Mouse (Mus musculus) left cerebral cortex, adult 11 months (tissue): ENCODE data around the gene Pigk.

Experiments used
- DNase-seq: peaks from one replicate; pipeline ENCODE4 v3.0.0; 2022; ENCODE audit warnings: low spot score

Gene Pigk

DNA sequence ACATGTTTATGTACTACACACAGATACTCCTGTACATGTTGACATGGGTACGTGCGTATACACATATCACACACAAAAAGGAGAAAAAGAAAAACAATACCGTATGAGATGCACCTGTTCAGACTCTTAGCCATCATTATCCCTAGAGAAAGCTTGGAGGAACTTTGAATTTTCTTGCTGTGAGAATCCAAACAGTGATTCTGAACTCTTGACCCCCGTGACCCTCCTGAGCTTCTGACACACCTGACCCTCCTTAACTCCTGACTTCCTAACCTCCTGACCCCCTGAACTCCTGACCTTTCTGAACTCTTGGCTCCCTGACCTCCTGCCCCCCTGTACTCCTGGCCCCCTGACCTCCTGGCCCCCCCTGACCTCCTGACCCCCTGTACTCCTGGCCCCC is 19.1 kb downstream of the Pigk start:
- no peak for DNase-seq

DNA sequence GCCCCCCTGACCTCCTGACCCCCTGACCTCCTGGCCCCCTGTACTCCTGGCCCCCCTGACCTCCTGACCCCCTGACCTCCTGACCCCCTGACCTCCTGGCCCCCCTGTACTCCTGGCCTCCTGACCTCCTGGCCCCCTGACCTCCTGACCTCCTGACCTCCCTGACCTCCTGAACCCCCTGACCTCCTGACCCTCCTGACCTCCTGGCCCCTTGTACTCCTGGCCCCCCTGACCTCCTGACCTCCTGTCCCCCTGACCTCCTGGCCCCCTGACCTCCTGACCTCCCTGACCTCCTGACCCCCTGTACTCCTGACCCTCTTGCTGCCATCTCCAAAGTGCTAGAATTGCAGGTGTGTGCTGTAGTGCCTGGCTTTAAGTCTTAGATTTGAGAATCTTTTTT is 19.6 kb downstream of the Pigk start:
- DNase-seq: no peak

DNA sequence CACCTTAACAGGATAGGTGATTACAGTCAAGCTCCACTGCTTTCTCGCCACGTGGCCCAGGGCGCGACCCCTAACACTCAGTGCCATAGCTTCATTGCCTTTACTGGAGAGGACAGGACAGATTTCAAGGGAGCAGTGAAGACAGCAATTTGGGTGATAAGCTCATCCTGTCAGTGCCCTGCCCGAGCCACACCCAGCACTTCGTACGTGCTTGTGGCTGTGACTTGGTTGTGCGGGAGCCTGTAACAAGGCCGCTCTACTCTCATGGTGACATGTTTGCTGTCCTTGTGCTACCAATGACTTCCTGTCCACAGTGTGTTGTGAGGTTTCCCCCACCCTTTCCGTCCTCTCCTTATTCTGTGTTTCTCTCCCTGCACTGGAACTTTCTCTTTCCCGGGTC is 20.2 kb downstream of the Pigk start:
- no peak for DNase-seq

DNA sequence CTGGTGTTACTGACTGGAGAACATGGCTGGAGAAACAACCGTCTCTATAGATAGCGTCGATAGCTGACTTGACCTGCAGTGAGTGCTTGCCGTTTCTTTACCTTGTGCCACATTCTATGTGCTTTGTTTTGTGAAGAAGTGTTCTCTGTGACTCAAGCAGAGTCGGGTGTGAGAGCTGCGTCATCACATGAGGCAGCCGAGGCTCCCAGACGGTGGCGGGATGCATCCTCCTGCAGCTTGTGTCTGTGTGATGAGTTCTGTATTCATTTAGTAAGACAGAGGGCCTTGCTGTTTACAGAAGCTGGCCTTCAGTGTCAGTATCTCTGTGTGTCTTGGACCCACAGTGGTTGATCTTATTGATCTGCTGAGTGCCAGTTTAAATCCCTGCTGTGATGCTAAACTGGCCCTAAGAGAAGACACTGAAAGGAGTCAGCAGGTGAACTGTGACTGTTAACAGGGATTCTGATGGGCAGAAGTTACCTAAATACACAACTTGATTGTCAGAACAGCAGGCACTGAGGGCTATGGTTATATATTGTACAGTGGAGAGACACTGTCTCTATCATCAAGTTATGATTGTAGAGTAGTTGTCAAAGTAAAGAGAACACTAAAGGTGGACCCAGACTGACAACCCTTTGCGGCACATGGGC is 21.8 kb downstream of the Pigk start:
- DNase-seq: no peak

DNA sequence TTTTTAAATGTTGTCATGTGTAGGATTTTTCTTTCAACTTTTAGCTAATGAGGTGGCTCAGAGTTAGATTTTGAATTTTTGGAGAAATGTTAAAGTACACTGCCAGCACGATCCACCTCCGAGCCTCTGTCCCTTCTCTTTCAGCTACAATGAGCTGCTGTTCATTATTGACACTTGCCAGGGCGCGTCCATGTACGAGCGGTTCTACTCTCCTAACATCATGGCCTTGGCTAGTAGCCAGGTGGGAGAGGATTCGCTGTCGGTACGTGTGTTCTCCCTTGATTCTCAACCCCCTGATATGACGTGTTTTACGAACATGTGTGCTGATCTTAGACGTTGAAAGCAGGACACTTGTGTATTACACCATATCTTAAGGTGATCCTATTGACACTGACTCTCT is 30.4 kb downstream of the Pigk start:
- no peak for DNase-seq

DNA sequence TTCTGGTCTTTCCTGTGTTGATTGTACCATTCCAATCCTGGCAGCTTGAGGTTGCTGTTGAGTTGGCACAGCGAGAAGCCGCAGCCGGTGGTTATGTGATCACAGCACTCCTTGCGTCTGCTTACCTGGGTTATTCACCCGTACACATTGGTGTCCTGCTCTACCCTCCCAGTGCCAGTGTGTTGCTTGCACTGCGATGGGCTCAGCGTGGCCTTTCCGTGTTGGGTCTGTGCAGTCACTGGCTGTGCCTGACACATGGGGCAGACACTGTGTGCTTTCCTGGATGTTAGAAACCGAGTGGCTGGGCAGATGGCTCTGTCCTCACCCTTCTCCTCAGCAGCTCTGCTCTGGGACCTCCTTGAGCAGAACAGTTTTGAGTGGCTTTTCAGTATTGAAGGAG is 31.7 kb downstream of the Pigk start:
- DNase-seq: no peak

DNA sequence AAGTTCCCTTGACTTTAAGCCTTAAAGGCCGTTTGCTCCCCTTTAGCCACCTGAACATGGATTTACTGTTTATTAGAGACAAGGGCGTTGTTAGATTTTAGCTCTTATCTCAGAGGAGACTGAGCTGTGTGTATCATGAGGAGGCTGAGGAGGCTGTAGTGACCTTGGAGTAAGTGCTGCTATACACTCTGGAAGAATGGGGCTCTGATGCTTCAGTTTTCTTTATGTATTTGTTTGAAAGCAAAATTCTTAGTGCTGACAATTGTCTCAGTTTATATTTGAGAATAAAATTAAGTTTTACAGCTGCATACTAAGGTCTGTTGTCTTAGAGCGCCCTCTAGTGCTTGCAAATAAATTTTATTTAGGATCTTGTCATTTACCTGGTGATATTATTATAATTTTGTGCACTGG is 35.6 kb downstream of the Pigk start:
- peak; percentile 23 for DNase-seq

DNA sequence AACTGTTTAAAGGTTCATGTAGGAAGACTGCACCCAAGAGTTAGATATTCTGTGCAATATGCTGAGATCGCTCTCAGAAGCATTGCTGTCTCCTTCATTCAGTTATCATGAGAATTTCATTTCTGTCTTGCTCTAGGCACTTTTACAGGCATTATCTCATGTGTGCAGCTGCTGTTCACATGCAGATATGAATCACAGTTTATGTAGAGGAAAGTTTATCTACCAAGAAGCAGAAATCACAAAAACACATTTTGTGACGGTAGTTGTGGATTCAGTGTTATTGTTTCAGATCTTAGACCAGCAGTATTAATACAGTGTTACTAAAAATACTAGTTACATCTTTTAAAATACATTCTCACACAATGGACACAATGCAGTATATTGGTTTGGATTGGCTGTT is 36.0 kb downstream of the Pigk start:
- no peak for DNase-seq

DNA sequence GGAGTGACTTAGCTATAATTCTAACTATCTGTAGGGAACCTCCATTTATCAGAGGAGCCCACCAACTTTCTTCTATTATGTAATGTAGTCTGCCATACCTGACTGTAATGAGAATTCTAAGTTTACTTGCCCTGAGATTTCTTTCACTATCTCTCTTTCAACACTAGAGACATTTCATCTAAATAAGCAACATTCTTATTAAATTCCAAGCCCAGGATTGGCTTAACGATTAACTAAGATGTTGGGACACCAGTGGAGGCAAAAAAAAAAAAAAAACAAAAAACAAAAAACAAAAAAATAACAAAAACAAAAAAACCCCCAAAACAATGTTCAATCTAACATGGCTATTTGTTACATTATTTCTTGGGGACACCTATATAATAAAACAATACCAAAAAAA is 39.0 kb downstream of the Pigk start:
- DNase-seq: no peak

DNA sequence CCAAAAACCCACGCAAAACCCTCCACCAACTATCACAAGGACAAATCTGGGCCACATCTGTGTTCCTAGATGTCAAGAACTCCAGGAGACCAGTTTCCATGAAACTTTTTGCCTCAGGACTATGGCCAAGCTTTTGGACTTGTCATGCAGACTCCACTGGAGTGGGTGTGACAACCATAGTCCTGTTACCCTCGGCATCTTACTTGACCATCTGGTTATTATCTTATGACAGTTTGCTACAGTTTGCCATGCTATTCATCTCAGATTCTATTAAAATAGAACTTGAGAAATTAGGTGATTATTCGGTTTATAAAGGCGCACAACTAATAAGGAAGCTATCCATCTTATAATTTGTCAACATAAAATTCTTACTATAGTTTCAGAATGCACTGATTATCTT is 39.4 kb downstream of the Pigk start:
- DNase-seq: no peak

DNA sequence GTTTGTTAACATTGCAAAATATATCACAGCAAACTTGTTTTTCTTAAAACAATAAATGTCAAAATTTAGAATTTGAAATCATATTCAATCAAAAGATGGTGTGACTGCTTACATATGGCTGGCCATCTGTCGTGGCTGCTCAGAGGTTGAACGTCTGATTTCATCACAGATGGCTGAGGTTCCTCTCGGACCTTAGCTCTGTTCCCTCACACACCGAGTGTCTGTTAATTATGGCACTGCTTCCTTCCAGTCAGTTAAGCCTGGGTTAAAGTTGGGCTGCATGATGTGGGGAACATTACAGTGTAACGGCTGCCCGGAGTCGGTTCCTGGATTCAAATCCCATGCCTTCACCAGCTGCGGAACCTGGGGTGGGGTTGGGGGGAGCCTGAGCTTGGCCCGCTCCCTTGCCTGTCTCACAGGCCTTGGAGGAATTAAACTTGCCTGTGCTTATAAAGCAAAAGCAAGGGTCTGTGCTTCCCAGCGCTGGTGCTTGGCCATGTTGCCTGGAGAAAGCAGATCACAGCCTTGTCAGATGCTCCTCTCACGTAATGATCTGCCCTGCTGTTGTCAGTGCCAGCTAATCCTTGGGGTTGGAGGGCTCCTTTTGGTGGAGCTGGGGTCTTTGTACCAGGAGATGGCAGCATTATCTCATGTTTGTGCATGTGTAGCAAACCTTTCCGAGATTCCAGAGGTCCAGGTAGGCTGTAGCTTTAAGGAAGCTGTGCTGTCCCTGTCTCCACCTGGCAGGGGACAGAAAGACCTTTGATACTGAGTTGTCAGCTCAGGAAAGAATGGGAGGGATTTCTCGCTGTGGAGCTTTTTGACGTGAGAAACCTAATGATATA is 40.2 kb downstream of the Pigk start:
- no peak for DNase-seq

DNA sequence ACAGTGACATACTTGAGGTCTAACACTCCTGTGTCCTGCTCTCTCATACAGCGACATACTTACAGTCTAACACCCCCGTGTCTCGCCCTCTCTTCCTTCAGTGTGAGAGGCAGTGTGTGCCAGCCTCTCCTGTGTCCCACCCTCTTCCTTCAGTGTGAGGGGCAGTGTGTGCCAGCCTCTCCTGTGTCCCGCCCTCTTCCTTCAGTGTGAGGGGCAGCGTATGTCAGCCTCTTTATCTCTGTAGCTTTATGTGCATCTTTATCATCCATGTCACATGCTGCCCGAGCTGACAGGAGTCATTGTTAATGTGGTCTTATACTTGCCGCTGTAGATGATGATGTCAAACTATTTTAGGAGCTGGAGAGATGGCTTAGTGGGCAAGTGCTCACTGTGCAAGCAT is 41.6 kb downstream of the Pigk start:
- DNase-seq: no peak

DNA sequence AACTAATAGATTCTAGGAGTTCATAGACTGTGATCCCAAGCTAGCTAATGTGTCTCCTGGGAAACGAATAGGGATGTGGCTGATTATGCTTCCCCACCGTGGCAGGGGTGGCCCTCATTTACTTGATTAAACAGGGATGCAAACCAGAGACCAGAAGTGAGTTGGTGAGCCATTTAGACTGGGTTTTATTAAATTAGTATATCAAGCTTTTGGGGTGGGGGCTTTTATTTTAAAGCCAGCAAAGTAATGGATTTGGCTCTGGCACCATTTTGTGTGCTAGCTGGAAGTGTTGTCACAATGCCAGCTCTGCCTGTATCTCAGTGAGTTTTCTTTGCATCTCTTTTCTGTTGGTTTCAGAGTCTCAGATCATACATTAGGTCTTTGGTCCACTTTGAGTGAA is 43.0 kb downstream of the Pigk start:
- no peak for DNase-seq

DNA sequence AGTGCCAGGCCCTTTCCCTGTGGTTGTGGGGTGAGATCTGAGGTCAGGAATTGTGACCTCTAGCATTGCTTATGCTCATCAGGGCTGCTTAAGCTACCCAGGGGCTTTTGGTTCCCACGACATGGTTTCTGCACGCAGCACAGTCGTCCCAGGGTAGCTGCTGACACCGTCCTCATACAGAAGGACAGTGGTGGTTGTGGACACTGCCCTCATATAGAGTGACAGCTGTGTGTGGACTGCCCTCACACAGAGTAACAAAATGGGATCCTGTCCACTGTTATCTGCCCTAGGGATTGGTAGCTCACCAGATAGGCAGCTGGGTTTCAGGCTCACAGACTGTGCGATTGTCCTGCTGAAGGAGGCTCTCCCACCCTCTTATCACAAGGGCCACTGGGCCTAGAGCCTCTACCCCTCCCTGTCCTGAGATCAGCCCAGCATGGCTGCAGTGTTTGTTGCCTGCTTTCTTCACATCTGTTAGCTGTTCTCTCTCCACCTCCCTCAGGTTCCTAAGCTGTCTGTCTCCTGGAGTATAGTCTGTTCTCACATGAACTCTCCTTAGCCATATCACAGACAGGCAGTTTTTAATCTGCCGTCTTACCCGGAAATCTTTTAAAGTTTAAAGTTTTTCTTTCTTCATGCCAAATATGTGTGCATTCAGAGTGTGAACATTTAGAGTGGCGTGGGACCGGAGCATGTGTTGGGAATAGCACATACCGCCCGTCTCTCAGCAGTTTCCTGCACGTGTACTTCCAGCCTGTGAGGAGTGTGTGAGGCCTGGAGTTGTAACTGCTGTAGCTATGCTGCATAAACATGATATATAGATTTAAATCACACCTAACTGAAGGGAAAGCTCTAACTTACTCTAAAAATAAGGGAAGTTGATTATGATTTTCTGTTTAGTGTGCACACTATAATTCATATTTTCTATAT is 43.8 kb downstream of the Pigk start:
- peak; percentile 22 for DNase-seq

DNA sequence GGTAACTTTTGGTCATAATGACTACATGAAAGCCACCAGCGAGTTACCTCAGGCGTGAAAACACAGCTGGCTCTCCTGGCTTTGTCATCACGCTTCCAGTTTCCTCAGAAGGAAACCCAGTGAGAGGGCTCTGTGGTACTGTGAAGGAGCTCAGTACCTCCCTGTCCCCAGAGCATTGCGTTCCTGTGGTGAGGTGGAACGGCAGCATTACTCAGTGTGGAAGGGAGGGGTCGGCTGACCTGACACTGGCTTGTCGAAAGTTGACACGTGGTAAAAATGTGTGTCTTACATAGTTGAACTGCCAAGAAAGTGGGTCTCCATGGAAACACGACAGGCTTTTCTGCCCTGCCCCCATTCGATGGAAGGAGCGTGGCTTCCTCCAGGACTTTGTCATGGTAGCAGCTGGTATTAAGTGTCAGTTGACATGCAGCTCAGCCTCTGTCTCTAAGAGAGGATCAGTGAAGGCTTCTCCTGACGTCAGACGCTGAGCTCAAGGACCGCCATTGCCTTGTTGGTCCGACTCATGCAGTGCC is 44.7 kb downstream of the Pigk start:
- no peak for DNase-seq

DNA sequence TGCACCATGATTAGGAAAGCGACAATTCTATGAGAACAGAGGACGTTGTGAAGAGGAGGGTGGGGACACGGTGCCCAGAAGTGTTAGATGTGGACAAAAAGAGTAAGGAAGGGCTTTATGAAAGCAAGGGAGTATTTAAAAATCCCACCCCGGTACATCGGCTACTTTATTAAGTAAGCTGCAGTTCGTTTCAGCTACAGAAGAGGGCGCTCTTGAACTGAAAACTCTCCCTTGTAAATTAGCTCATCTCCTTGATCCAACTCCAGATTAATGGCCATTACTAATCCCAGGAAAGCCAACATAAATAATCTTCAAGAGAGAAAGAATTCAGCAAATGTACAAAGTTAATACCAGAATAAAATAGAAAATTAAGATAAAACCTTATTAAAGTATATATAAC is 47.2 kb downstream of the Pigk start:
- DNase-seq: peak; percentile 22

DNA sequence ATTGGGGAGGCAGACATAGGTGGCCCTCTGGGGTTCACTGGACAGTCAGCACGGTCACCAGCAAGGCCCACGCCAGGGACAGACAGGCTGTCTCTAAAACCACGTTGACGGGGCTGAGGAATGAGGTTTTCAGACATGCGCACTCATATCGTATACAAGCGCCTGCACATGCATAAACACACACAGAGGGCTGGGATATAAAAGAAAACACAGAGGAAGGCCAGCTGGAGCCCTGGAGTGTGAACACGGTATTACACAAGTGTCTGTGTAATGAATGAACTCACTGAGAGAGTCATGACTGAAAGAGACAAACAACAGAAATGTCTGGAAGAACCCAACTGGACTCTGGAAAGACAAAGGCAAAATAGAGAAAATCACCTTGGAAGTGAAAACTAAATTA is 47.8 kb downstream of the Pigk start:
- no peak for DNase-seq

DNA sequence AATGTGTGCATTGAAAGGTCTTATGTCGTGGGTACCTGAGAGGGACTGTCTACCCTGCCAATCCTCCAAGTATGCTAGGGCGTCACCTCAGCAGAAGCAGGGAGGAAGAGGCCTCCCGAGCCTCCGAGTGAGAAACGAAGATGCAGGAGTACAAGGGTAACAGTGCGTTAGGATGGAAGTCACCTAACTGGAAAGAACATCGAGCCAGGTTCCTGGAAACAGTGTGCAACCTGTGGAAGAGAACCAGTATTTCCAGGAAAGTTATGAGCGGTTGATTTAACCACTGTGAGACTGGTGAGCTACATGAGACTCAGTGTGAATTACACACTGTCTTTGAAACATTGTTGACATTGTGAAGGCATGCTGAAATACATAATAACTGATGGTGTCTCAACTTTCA is 48.4 kb downstream of the Pigk start:
- DNase-seq: no peak

DNA sequence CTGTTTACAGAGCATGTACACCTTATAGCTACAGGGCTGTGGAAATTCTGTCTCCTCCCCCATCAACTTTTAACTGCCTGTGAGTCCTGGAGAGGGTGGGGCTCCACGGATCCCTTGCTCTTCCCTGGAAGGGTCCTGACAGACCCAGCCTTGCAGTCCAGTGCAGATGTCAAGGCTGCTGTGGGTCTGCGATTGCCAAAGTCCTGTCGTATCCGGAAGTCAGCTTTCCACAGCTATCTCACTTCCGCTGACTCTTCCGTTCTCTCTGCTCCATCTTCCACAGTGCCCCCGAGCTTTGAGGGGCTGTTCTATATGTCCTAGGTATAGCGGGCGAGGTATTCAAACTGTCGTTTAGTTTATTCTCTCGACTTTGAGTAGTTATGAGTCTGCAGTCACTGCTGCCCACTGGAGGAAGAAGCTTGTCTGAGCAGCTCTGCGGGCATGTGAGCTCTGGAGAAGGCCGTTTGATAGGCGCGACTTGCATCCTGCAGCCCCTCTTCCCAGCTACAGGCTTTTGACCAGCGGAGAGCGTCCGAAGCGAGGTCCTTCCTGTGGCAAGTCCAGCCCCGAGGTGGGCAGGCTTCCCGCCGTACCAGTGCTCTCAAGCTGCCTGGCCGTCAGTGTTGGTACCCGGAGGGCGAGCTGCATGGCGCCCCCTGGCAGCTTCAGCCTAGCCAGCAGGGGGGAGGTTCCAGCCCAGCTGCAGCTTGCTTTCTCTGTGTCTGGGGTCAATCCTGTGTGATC is 49.4 kb downstream of the Pigk start:
- no peak for DNase-seq

DNA sequence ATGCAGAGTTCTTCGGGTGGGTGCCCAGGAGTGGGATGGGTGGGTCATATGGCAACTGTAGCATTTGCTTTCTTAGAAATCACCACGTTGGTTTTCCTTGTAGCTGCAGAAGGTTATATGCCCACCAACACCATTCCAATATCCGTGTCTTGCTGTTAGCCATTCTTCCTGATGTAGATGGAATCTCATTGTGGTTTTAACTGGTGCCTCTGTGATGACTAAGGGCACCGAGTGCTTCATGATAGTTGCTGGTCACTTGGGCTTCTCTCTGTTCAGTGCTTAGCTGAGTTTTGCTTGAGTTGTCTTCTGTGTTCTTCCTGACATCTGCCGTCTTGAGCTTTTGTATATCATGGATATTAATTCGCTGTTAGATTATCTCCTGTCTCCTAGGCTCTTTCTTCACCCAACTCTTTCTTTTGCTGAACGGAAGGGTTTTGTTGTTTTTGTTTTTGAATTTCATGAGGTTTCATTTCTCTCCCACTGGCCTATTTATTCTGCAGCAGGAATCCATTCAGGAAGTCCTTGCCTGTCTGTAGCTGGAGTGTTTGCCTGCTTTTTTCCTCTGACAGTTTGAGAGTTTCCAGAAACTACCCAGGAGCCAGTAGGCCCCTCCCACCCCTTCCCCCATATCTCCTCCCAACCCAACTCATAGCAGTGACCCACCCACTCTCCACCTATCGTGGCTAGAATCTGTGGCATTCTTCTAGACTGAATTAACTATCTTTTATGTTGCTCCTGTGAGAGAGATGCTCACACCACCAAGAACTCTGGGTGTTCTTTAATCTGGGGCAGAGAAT is 50.8 kb downstream of the Pigk start:
- no peak for DNase-seq

DNA sequence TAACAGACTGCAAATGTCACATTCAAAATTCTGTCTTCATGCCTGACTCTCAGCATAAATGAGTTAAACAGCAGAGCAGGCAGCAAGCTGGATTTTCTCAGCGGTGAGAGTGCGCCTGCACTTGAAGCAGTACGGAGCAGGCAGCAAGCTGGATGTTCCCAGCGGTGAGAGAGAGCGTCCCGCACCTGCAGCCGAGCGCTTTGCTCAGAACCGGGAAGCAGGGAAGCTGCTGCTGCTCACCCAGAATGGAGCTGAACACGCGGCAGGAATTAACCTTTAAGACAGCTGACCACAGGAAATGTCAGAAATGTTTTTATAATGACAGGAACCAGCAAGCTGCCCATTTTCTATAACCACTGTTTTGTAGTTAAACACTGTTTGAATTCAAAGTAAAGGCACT is 53.6 kb downstream of the Pigk start:
- no peak for DNase-seq
